Mouse (Mus musculus) MEL (cell line): ENCODE results near the gene Nme1. TPM values are rescaled to one million over a fixed set of nuclear protein-coding genes. Genes with fewer than 3 reads are reported as not detected.

ENCODE experiments used
- DNase-seq: peaks from one replicate; pipeline ENCODE4 v3.0.0; 2011; ENCODE audit warnings: low read depth, low spot score
- H3K27ac ChIP-seq: 2 replicates; pipeline ENCODE4 v1.5.1; 2012; ENCODE audit warnings: low read depth, mild to moderate bottlenecking, control low read depth, low read length, moderate library complexity; ENCODE audit not compliant: control insufficient read depth
- H3K27me3 ChIP-seq, 2 experiments: fragments of 150-350 bp in 1 of 2; sonication (generic) in 1 of 2; 2 replicates each; pipeline ENCODE4 v1.6.1; 2012; ENCODE audit warnings: low read length in 2 of 2, mild to moderate bottlenecking in 2 of 2, improper control_type of control experiment in 1 of 2, moderate library complexity in 1 of 2; ENCODE audit not compliant: insufficient read depth in 2 of 2, control insufficient read depth in 1 of 2
- H3K36me3 ChIP-seq, 2 experiments: 2 replicates each; pipeline ENCODE4 v1.6.1; 2012 to 2014; ENCODE audit warnings: low read length in 2 of 2, improper control_type of control experiment in 1 of 2, inconsistent platforms in 1 of 2, mild to moderate bottlenecking in 1 of 2; ENCODE audit not compliant: insufficient read depth in 2 of 2, control insufficient read depth in 1 of 2
- H3K4me1 ChIP-seq, 2 experiments: fragments of 150-350 bp in 1 of 2; sonication (generic) in 1 of 2; 2 replicates each; pipeline ENCODE4 v1.6.1; 2012; ENCODE audit warnings: low read length in 2 of 2, improper control_type of control experiment in 1 of 2, mild to moderate bottlenecking in 1 of 2; ENCODE audit not compliant: insufficient read depth in 2 of 2, control insufficient read depth in 1 of 2
- H3K4me3 ChIP-seq, 2 experiments: fragments of 150-350 bp in 1 of 2; sonication (generic) in 1 of 2; 2 replicates each; pipeline ENCODE4 v1.5.1; 2012; ENCODE audit warnings: low read depth in 2 of 2, low read length in 2 of 2, mild to moderate bottlenecking in 2 of 2, moderate library complexity in 2 of 2, control low read depth in 1 of 2, improper control_type of control experiment in 1 of 2; ENCODE audit not compliant: control insufficient read depth in 1 of 2, insufficient read depth in 1 of 2
- H3K79me2 ChIP-seq: 2 replicates; pipeline ENCODE4 v1.6.1; 2012; ENCODE audit warnings: mild to moderate bottlenecking, low read length, moderate library complexity; ENCODE audit not compliant: control insufficient read depth, poor library complexity, insufficient read depth
- H3K9ac ChIP-seq: 2 replicates; pipeline ENCODE4 v1.6.1; 2012; ENCODE audit warnings: low read depth, mild to moderate bottlenecking, control low read depth, low read length, moderate library complexity; ENCODE audit not compliant: control insufficient read depth, poor library complexity, severe bottlenecking
- H3K9me3 ChIP-seq: fragments of 150-350 bp; sonication (generic); replicated peaks from 2 replicates; pipeline ENCODE4 v1.6.1; 2012; ENCODE audit warnings: mild to moderate bottlenecking, low read length, improper control_type of control experiment, moderate library complexity; ENCODE audit not compliant: insufficient read depth
- BHLHE40 ChIP-seq: IDR thresholded peaks from 2 replicates; pipeline ENCODE4 v1.6.1; 2012; ENCODE audit warnings: low read depth, mild to moderate bottlenecking, inconsistent platforms, low read length, improper control_type of control experiment, borderline replicate concordance
- CHD1 ChIP-seq: IDR thresholded peaks from 2 replicates; pipeline ENCODE4 v1.6.1; 2012; ENCODE audit warnings: low read depth, mild to moderate bottlenecking, inconsistent platforms, low read length, improper control_type of control experiment
- CHD2 ChIP-seq: IDR thresholded peaks from 2 replicates; pipeline ENCODE4 v1.6.1; 2011; ENCODE audit warnings: low read length, improper control_type of control experiment
- E2F4 ChIP-seq: IDR thresholded peaks from 2 replicates; pipeline ENCODE4 v1.6.1; 2011; ENCODE audit warnings: low read depth, low read length, improper control_type of control experiment, borderline replicate concordance
- ELF1 ChIP-seq: IDR thresholded peaks from 2 replicates; pipeline ENCODE4 v1.6.1; 2014; ENCODE audit warnings: low read depth, mild to moderate bottlenecking, inconsistent platforms, low read length, improper control_type of control experiment, moderate library complexity
- ETS1 ChIP-seq: IDR thresholded peaks from 2 replicates; pipeline ENCODE4 v1.6.1; 2012; ENCODE audit warnings: low read depth, mild to moderate bottlenecking, inconsistent platforms, low read length, improper control_type of control experiment, moderate library complexity
- GABPA ChIP-seq: IDR thresholded peaks from 2 replicates; pipeline ENCODE4 v1.6.1; 2012; ENCODE audit warnings: low read depth, mild to moderate bottlenecking, inconsistent platforms, low read length, improper control_type of control experiment, moderate library complexity
- GATA1 ChIP-seq: IDR thresholded peaks from 2 replicates; pipeline ENCODE4 v1.6.1; 2011; ENCODE audit warnings: low read depth, low read length, improper control_type of control experiment
- HCFC1 ChIP-seq: IDR thresholded peaks from 2 replicates; pipeline ENCODE4 v1.6.1; 2012; ENCODE audit warnings: low read depth, mild to moderate bottlenecking, inconsistent platforms, low read length, improper control_type of control experiment, moderate library complexity
- JUND ChIP-seq: IDR thresholded peaks from 2 replicates; pipeline ENCODE4 v1.6.1; 2011; ENCODE audit warnings: low read depth, mild to moderate bottlenecking, improper control_type of control experiment, low read length
- KAT2A ChIP-seq: conservative IDR thresholded peaks from 2 replicates; pipeline ENCODE4 v1.6.1; 2012; ENCODE audit warnings: low read depth, low read length, improper control_type of control experiment, inconsistent platforms
- MAFK ChIP-seq: IDR thresholded peaks from 2 replicates; pipeline ENCODE4 v1.6.1; 2011; ENCODE audit warnings: low read depth, mild to moderate bottlenecking, low read length, improper control_type of control experiment, borderline replicate concordance
- MAX ChIP-seq: IDR thresholded peaks from 2 replicates; pipeline ENCODE4 v1.6.1; 2011; ENCODE audit warnings: low read length, improper control_type of control experiment
- MEF2A ChIP-seq: IDR thresholded peaks from 2 replicates; pipeline ENCODE4 v1.6.1; 2014; ENCODE audit warnings: low read depth, mild to moderate bottlenecking, inconsistent platforms, low read length, improper control_type of control experiment; ENCODE audit not compliant: poor library complexity, insufficient replicate concordance, severe bottlenecking; ENCODE audit errors: extremely low read depth
- MXI1 ChIP-seq: IDR thresholded peaks from 2 replicates; pipeline ENCODE4 v1.6.1; 2011; ENCODE audit warnings: mild to moderate bottlenecking, low read depth, low read length, improper control_type of control experiment
- MYB ChIP-seq: IDR thresholded peaks from 2 replicates; pipeline ENCODE4 v1.6.1; 2011; ENCODE audit warnings: mild to moderate bottlenecking, low read depth, low read length, improper control_type of control experiment
- MYC ChIP-seq: IDR thresholded peaks from 2 replicates; pipeline ENCODE4 v1.6.1; 2011; ENCODE audit warnings: low read depth, mild to moderate bottlenecking, low read length, improper control_type of control experiment, moderate library complexity
- NELFE ChIP-seq: IDR thresholded peaks from 2 replicates; pipeline ENCODE4 v1.6.1; 2011; ENCODE audit warnings: low read depth, low read length, improper control_type of control experiment
- NRF1 ChIP-seq: IDR thresholded peaks from 2 replicates; pipeline ENCODE4 v1.6.1; 2014; ENCODE audit warnings: low read depth, mild to moderate bottlenecking, inconsistent platforms, low read length, improper control_type of control experiment, moderate library complexity; ENCODE audit not compliant: poor library complexity, insufficient read depth, severe bottlenecking
- POLR2A ChIP-seq, 2 experiments: IDR thresholded peaks; 2 replicates each; pipeline ENCODE4 v1.6.1; 2011 to 2012; ENCODE audit warnings: low read length in 2 of 2, mild to moderate bottlenecking in 2 of 2, control low read depth in 1 of 2, improper control_type of control experiment in 1 of 2, low read depth in 1 of 2, moderate library complexity in 1 of 2; ENCODE audit not compliant: control insufficient read depth in 1 of 2, insufficient read depth in 1 of 2, poor library complexity in 1 of 2
- POLR2AphosphoS2 ChIP-seq: IDR thresholded peaks from 2 replicates; pipeline ENCODE4 v1.6.1; 2011; ENCODE audit warnings: low read length, improper control_type of control experiment
- POLR2AphosphoS5 ChIP-seq: IDR thresholded peaks from 2 replicates; pipeline ENCODE4 v1.6.1; 2012; ENCODE audit warnings: low read depth, borderline replicate concordance, mild to moderate bottlenecking, inconsistent platforms, low read length, moderate library complexity, mixed read lengths
- RAD21 ChIP-seq: IDR thresholded peaks from 2 replicates; pipeline ENCODE4 v1.6.1; 2011; ENCODE audit warnings: mild to moderate bottlenecking, low read depth, low read length, improper control_type of control experiment
- RCOR1 ChIP-seq: IDR thresholded peaks from 2 replicates; pipeline ENCODE4 v1.6.1; 2012; ENCODE audit warnings: low read depth, mild to moderate bottlenecking, inconsistent platforms, low read length, improper control_type of control experiment
- SIN3A ChIP-seq: IDR thresholded peaks from 2 replicates; pipeline ENCODE4 v1.6.1; 2012; ENCODE audit warnings: low read length, improper control_type of control experiment, inconsistent platforms
- SMC3 ChIP-seq: IDR thresholded peaks from 2 replicates; pipeline ENCODE4 v1.6.1; 2011; ENCODE audit warnings: low read depth, low read length, improper control_type of control experiment
- TAL1 ChIP-seq: IDR thresholded peaks from 2 replicates; pipeline ENCODE4 v1.6.1; 2012; ENCODE audit warnings: mild to moderate bottlenecking, inconsistent platforms, low read length, moderate library complexity, mixed read lengths
- TBP ChIP-seq: IDR thresholded peaks from 2 replicates; pipeline ENCODE4 v1.8.0; 2011; ENCODE audit warnings: low read depth, low read length, improper control_type of control experiment
- TCF12 ChIP-seq: IDR thresholded peaks from 2 replicates; pipeline ENCODE4 v1.6.1; 2014; ENCODE audit warnings: low read depth, mild to moderate bottlenecking, inconsistent platforms, low read length, improper control_type of control experiment, moderate library complexity
- UBTF ChIP-seq: IDR thresholded peaks from 2 replicates; pipeline ENCODE4 v1.6.1; 2012; ENCODE audit warnings: low read depth, mild to moderate bottlenecking, inconsistent platforms, low read length, improper control_type of control experiment, moderate library complexity, borderline replicate concordance; ENCODE audit not compliant: insufficient read depth
- USF1 ChIP-seq: IDR thresholded peaks from 2 replicates; pipeline ENCODE4 v1.6.1; 2014; ENCODE audit warnings: low read depth, mild to moderate bottlenecking, inconsistent platforms, low read length, improper control_type of control experiment, moderate library complexity
- ZC3H11A ChIP-seq: IDR thresholded peaks from 2 replicates; pipeline ENCODE4 v1.6.1; 2012; ENCODE audit warnings: low read depth, mild to moderate bottlenecking, inconsistent platforms, low read length, improper control_type of control experiment
- ZKSCAN1 ChIP-seq: IDR thresholded peaks from 2 replicates; pipeline ENCODE4 v1.6.1; 2012; ENCODE audit warnings: low read depth, mild to moderate bottlenecking, inconsistent platforms, low read length, improper control_type of control experiment, moderate library complexity
- ZMIZ1 ChIP-seq: IDR thresholded peaks from 2 replicates; pipeline ENCODE4 v1.6.1; 2012; ENCODE audit warnings: low read depth, mild to moderate bottlenecking, inconsistent platforms, low read length, improper control_type of control experiment, moderate library complexity
- ZNF384 ChIP-seq: IDR thresholded peaks from 2 replicates; pipeline ENCODE4 v1.6.1; 2012; ENCODE audit warnings: low read depth, mild to moderate bottlenecking, inconsistent platforms, low read length, improper control_type of control experiment
- polyA plus RNA-seq, 2 experiments: library from polyadenylated mRNA; stranded (reverse) in 1 of 2; unstranded in 1 of 2; fragments of >175 nt in 1 of 2; fragments of >200 nt in 1 of 2; gene quantifications; 2 replicates each; pipeline versions ENCODE4 v1.2.1 to v1.2.4; 2012; ENCODE audit warnings: low replicate concordance in 2 of 2, low read depth in 1 of 2; ENCODE audit not compliant: insufficient read length in 2 of 2, insufficient read depth in 1 of 2, missing spikeins in 1 of 2
- total RNA-seq: library from RNA; depleted of rRNA; stranded (reverse); fragments of 300-350 nt; gene quantifications from 2 replicates; pipeline ENCODE4 v1.2.3, GENCODE M21; 2012; rRNA removed

The Nme1 gene
- total RNA-seq = 210 and 253 TPM in 2 replicates
- polyA plus RNA-seq = 100 to 1,000 TPM in 1 of 2 experiments, not detected in 1; 131 TPM

DNA sequence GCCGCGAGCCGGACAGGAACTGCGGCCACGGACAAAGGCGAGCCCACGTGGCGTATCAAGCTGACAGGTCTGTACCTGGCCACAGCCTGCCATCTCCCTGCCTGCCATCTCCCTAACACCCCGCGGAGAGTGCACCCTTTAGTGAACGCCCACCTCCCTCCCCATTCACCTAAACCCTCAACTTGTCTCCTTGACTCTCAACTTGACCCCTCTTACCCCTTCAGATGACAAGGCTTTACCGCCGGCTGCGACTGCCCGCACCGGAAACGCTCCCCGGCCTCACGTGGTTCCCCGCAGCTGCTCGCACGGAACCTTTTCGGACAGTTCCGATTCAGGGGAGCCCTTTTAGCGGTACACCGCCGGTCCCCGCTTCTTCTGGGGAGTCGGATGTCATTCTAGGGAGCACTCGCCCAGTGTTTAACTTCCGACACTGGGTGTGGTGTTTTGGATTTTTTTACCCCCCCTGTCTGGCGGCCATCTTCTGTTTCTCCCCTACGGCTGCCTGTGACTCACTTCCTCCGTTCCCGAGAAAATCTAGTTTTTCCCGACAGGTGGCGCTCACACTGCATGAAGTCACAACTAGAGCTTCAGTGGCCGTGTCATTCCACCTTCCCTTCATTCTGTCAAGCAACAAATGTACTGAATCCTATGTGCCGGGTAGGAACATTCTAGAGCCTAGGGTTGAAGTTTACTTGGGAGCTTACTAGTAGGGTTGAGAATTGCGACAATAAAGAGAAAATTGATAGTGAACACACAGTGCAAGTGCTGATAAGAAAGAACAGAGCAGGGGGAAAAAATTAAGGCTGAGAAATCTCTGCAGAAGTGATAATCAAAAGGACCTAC, at the start of gene Nme1, which contains the start of gene Gm20390:
Gene Nme1 (minus strand): TSS at position 517 of the 843 bp plus-strand sequence.
Gene Gm20390 (minus strand): TSS at position 289 of the 843 bp plus-strand sequence.
- H3K79me2 ChIP-seq = peaks cover 40% of the 10 kb centered on the region
- peak within 1 kb of the TSS; percentile 82 for H3K9ac ChIP-seq
- no peaks in the 10 kb centered on the region for H3K9me3 ChIP-seq
- peak; percentile 100 for DNase-seq
- peak within 1 kb of the TSS; percentile 66 to 74 for H3K4me3 ChIP-seq
- H3K27me3 ChIP-seq = 0 out of 4 replicates have a peak, but pooled peaks cover 0 to 2% of the 10 kb centered on the region in 2 experiments
- H3K27ac ChIP-seq = peak within 1 kb of the TSS; percentile 74
- peaks cover 8 to 30% of the 10 kb centered on the region in 2 experiments for H3K36me3 ChIP-seq
- H3K4me1 ChIP-seq = peaks cover 4 to 21% of the 10 kb centered on the region in 2 experiments
- peak; percentile 89 for TF ChIP-seq ZC3H11A
- TF ChIP-seq MYB = no peak
- no peak for TF ChIP-seq MEF2A
- TF ChIP-seq TAL1 = no peak
- peak; percentile 98 for TF ChIP-seq UBTF
- TF ChIP-seq POLR2A (IDR thresholded peaks at IDR 0.05; ENCODE audit: control insufficient read depth in 1 of 2, insufficient read depth in 1 of 2, low read depth in 1 of 2, low read length in 2 of 2, poor library complexity in 1 of 2) = peak; percentile 80 to 90; a peak in 3 of 4 replicates
- TF ChIP-seq NRF1 = 0 out of 2 replicates have a peak, but pooled peaks have one; percentile 38
- peak; percentile 86 for TF ChIP-seq ELF1
- TF ChIP-seq KAT2A = peak; percentile 88
- TF ChIP-seq ZNF384 = peak; percentile 93
- TF ChIP-seq POLR2AphosphoS5 = no peak
- peak; percentile 100 for TF ChIP-seq MXI1
- no peak for TF ChIP-seq CHD1
- peak; percentile 88 for TF ChIP-seq NELFE
- TF ChIP-seq TBP = peak; percentile 96
- peak; percentile 95 for TF ChIP-seq RAD21
- TF ChIP-seq ZMIZ1 = peak; percentile 48; the same call in 1 of the 2 replicates
- peak; percentile 99 for TF ChIP-seq MAX
- TF ChIP-seq GABPA = no peak
- TF ChIP-seq RCOR1 = peak; percentile 16; the same call in 1 of the 2 replicates
- peak; percentile 91 for TF ChIP-seq ETS1
- TF ChIP-seq JUND = no peak
- peak; percentile 98 for TF ChIP-seq USF1
- TF ChIP-seq SIN3A = peak; percentile 99
- peak; percentile 99 for TF ChIP-seq MYC
- no peak for TF ChIP-seq E2F4
- peak; percentile 97 for TF ChIP-seq HCFC1
- peak; percentile 77; the same call in 1 of the 2 replicates for TF ChIP-seq BHLHE40
- TF ChIP-seq SMC3 = peak; percentile 87
- peak; percentile 32; the same call in 1 of the 2 replicates for TF ChIP-seq GATA1
- no peak for TF ChIP-seq ZKSCAN1
- peak; percentile 90 for TF ChIP-seq TCF12
- TF ChIP-seq CHD2 = no peak
- TF ChIP-seq MAFK = no peak
- peak; percentile 73; the same call in 1 of the 2 replicates for TF ChIP-seq POLR2AphosphoS2
